28 mouse cellular contexts compared by ENCODE assay signal in genomic region chr9:71056836-71057235, GRCm38 (mm10).
DNase-seq lines count a peak whose midpoint lies in the region; ATAC-seq lines count a peak whose summit lies in the region.
"Had no signal": no experiment of that assay in that cellular context is flagged by ENCODE, and none has a peak within 500 bp of the region (broad histone marks: within the 10 kb centered on the region; RNA-seq: fewer than 3 reads in every experiment).

No protein-coding gene starts in this region.

- H3K4me1 ChIP-seq in kidney, embryonic 14.5 days (ENCODE audit: control insufficient read depth, insufficient read depth, low read length), result no peaks in the 10 kb centered on the region
- no peaks in the 10 kb centered on the region for H3K4me1 ChIP-seq in embryonic facial prominence, embryonic 10.5 days
- H3K4me1 ChIP-seq: limb, embryonic 13.5 days; midbrain, embryonic 13.5 days; neural tube, embryonic 15.5 days had no signal

- no peak overlapping the region for H3K9ac ChIP-seq in kidney, embryonic 14.5 days (ENCODE audit: low read depth, low read length)
- H3K9ac ChIP-seq: heart, embryonic 12.5 days; hindbrain, embryonic 14.5 days; limb, embryonic 13.5 days; liver, embryonic 13.5 days; midbrain, embryonic 13.5 days; neural tube, embryonic 15.5 days had no signal

- no peak overlapping the region for H3K4me2 ChIP-seq in kidney, embryonic 14.5 days (replicated peaks; ENCODE audit: low read depth, low read length)
- H3K4me2 ChIP-seq: heart, embryonic 12.5 days; hindbrain, embryonic 14.5 days; limb, embryonic 13.5 days; liver, embryonic 13.5 days; midbrain, embryonic 13.5 days; neural tube, embryonic 15.5 days had no signal

- no peak for ATAC-seq in kidney, embryonic 14.5 days (ENCODE audit: low FRiP score, low TSS enrichment)
- ATAC-seq: CD4-positive, CD25-positive, alpha-beta regulatory T cell, adult 4 months; forebrain, embryonic 14.5 days; intestine, postnatal 0 days; midbrain, embryonic 13.5 days had no signal

- H3K36me3 ChIP-seq in kidney, embryonic 14.5 days (ENCODE audit: control insufficient read depth, insufficient read depth, low read length), result no peaks in the 10 kb centered on the region
- H3K36me3 ChIP-seq in embryonic facial prominence, embryonic 10.5 days (replicated peaks), result no peaks in the 10 kb centered on the region
- H3K36me3 ChIP-seq: heart, embryonic 12.5 days; limb, embryonic 13.5 days; liver, embryonic 13.5 days; midbrain, embryonic 13.5 days; neural tube, embryonic 15.5 days had no signal

- no peak overlapping the region for H3K27ac ChIP-seq in kidney, embryonic 14.5 days (ENCODE audit: low read depth, low read length)
- no peak overlapping the region for H3K27ac ChIP-seq in embryonic facial prominence, embryonic 10.5 days (replicated peaks)
- H3K27ac ChIP-seq: hindbrain, embryonic 14.5 days; left cerebral cortex, adult 2 months; limb, embryonic 13.5 days; liver, embryonic 13.5 days; macrophage; midbrain, embryonic 13.5 days; neural tube, embryonic 15.5 days had no signal

- H3K27me3 ChIP-seq in kidney, embryonic 14.5 days (ENCODE audit: control insufficient read depth, insufficient read depth, low read length), result no peaks in the 10 kb centered on the region
- H3K27me3 ChIP-seq in embryonic facial prominence, embryonic 10.5 days (replicated peaks; ENCODE audit: low read depth, poor library complexity, severe bottlenecking), result no peaks in the 10 kb centered on the region
- H3K27me3 ChIP-seq: heart, embryonic 12.5 days; limb, embryonic 13.5 days; liver, embryonic 13.5 days; midbrain, embryonic 13.5 days; neural tube, embryonic 15.5 days had no signal

- 71% methylated on average over 3 of the region's 3 CpGs for WGBS in kidney, embryonic 14.5 days
- 82% methylated on average over 3 of the region's 3 CpGs for WGBS in embryonic facial prominence, embryonic 10.5 days

- peak; percentile 84 for DNase-seq in kidney, adult 11 months
- DNase-seq in embryonic facial prominence, embryonic 10.5 days (ENCODE audit: low spot score), result peak; percentile 2
- DNase-seq in kidney, adult 8-10 months, result peak; percentile 67 to 82
- peak; percentile 58 to 82 for DNase-seq in kidney, postnatal 25 days
- no peak for DNase-seq in lung, adult 18-20 months
- no peak for DNase-seq in Muller cell, postnatal 12 days (ENCODE audit: inconsistent ontology term)
- DNase-seq: adrenal gland, postnatal 36 days; cerebellum, adult 18-20 months; cerebellum, postnatal 10 days; gastrocnemius, postnatal 14 days; liver, embryonic 13.5 days; lung, adult 2 months; lung, postnatal 10 days; retina, postnatal 1 day; right cerebral cortex, postnatal 25 days; thymus, postnatal 4 days had no signal

- H3K4me3 ChIP-seq in kidney, embryonic 14.5 days (ENCODE audit: low read length), result no peak overlapping the region
- H3K4me3 ChIP-seq in embryonic facial prominence, embryonic 10.5 days, result no peak overlapping the region
- H3K4me3 ChIP-seq: erythroblast, embryonic 14.5 days; heart, embryonic 12.5 days; left cerebral cortex, adult 2 months; limb, embryonic 13.5 days; liver, embryonic 13.5 days; midbrain, embryonic 13.5 days; neural tube, embryonic 15.5 days had no signal

- peaks cover 4% of the 10 kb centered on the region for H3K9me3 ChIP-seq in kidney, embryonic 14.5 days (ENCODE audit: control insufficient read depth, low read length)
- H3K9me3 ChIP-seq in embryonic facial prominence, embryonic 10.5 days, result 0 out of 2 replicates have a peak, but pooled peaks cover 4% of the 10 kb centered on the region
- H3K9me3 ChIP-seq: limb, embryonic 13.5 days; liver, embryonic 13.5 days; midbrain, embryonic 13.5 days; neural tube, embryonic 15.5 days had no signal

Comparison
In these comparisons a context has a peak if more than half of its experiments do, and no peak if none do; other contexts are left out.
1. DNase-seq: peak in kidney, adult 11 months (single experiment), embryonic facial prominence, embryonic 10.5 days (single experiment), kidney, adult 8-10 months (2 of 2) and kidney, postnatal 25 days (2 of 2); none in lung, adult 18-20 months (0 of 2) and Muller cell, postnatal 12 days (single experiment).